Mouse (Mus musculus) bone marrow macrophage, adult 2 months (primary cell): ENCODE measurements around the gene Kdelr1. TPM values are rescaled to one million over a fixed set of nuclear protein-coding genes. Genes with fewer than 3 reads are reported as not detected.

Source experiments
- H3K27ac ChIP-seq: 2 replicates; pipeline ENCODE4 v1.5.1; 2012; ENCODE audit warnings: low read depth, low read length; ENCODE audit not compliant: insufficient read depth
- H3K4me1 ChIP-seq: 2 replicates; pipeline ENCODE4 v1.6.1; 2012; ENCODE audit warnings: low read length; ENCODE audit not compliant: control insufficient read depth, insufficient read depth
- H3K4me3 ChIP-seq: 2 replicates; pipeline ENCODE4 v1.5.1; 2012; ENCODE audit warnings: mild to moderate bottlenecking, low read length, moderate library complexity; ENCODE audit not compliant: insufficient read depth
- CTCF ChIP-seq: IDR thresholded peaks from 2 replicates; pipeline ENCODE4 v1.5.1; 2012; ENCODE audit warnings: low read depth, mild to moderate bottlenecking, low read length, moderate library complexity
- POLR2A ChIP-seq: IDR thresholded peaks from 2 replicates; pipeline ENCODE4 v1.6.1; 2012; ENCODE audit warnings: mild to moderate bottlenecking, low read depth, low read length, borderline replicate concordance
- polyA plus RNA-seq: library from polyadenylated mRNA; stranded (reverse); fragments of >200 nt; gene quantifications from 2 replicates; pipeline ENCODE4 v1.2.4, GENCODE M21; 2012; ENCODE audit not compliant: missing spikeins, insufficient read depth, insufficient read length

The Kdelr1 gene
- polyA plus RNA-seq, 1 experiment = 169 TPM

GRCm38 (mm10) chr7:45850661-45851060 lies 21.9 kb upstream of the Kdelr1 start:
- no peak overlapping the region for H3K27ac ChIP-seq
- H3K4me1 ChIP-seq = no peaks in the 10 kb centered on the region
- TF ChIP-seq CTCF = no peak
- no peak for TF ChIP-seq POLR2A
- H3K4me3 ChIP-seq = no peak overlapping the region

GRCm38 (mm10) chr7:45853089-45853488 lies 19.5 kb upstream of the Kdelr1 start:
- Histone ChIP-seq H3K4me3 (no peak overlapping the region), H3K4me1 (no peaks in the 10 kb centered on the region), H3K27ac (no peak overlapping the region)
- TF ChIP-seq POLR2A (no peak), CTCF (no peak)

- TF ChIP-seq POLR2A (no peak), CTCF (no peak)
Measured at GRCm38 (mm10) chr7:45856950-45857901, 15.3 kb upstream of the Kdelr1 start.

GRCm38 (mm10) chr7:45859008-45859407 lies 13.6 kb upstream of the Kdelr1 start:
- H3K4me1 ChIP-seq = no peaks in the 10 kb centered on the region
- no peak overlapping the region for H3K4me3 ChIP-seq
- no peak overlapping the region for H3K27ac ChIP-seq
- TF ChIP-seq POLR2A = no peak
- TF ChIP-seq CTCF = no peak

More at GRCm38 (mm10) chr7:45856950-45857901, 15.3 kb upstream of the Kdelr1 start:
- Histone ChIP-seq H3K4me1 (no peaks in the 10 kb centered on the region), H3K4me3 (peak overlapping the region; percentile 30; the same call in 1 of the 2 replicates), H3K27ac (no peak overlapping the region)

- no peak overlapping the region for H3K27ac ChIP-seq
- TF ChIP-seq CTCF = no peak
- TF ChIP-seq POLR2A = no peak
- H3K4me1 ChIP-seq = no peaks in the 10 kb centered on the region
- no peak overlapping the region for H3K4me3 ChIP-seq
Measured at GRCm38 (mm10) chr7:45862804-45863203, 9.8 kb upstream of the Kdelr1 start.

- no peaks in the 10 kb centered on the region for H3K4me1 ChIP-seq
- TF ChIP-seq CTCF = no peak
- TF ChIP-seq POLR2A = no peak
Measured at GRCm38 (mm10) chr7:45864435-45864834, 8.1 kb upstream of the Kdelr1 start.

GRCm38 (mm10) chr7:45865925-45866910 lies 6.4 kb upstream of the Kdelr1 start:
- Histone ChIP-seq H3K4me1 (no peaks in the 10 kb centered on the region), H3K27ac (no peak overlapping the region), H3K4me3 (peak overlapping the region; percentile 78)
- TF ChIP-seq CTCF = no peak
- no peak for TF ChIP-seq POLR2A

More at GRCm38 (mm10) chr7:45864435-45864834, 8.1 kb upstream of the Kdelr1 start:
- Histone ChIP-seq H3K27ac (no peak overlapping the region), H3K4me3 (no peak overlapping the region)

GRCm38 (mm10) chr7:45867871-45868270 lies 4.7 kb upstream of the Kdelr1 start:
- no peak for TF ChIP-seq CTCF
- no peak for TF ChIP-seq POLR2A
- no peaks in the 10 kb centered on the region for H3K4me1 ChIP-seq
- H3K4me3 ChIP-seq = no peak overlapping the region
- no peak overlapping the region for H3K27ac ChIP-seq

GRCm38 (mm10) chr7:45869107-45869670 lies 3.4 kb upstream of the Kdelr1 start:
- no peak for TF ChIP-seq CTCF
- no peak overlapping the region for H3K27ac ChIP-seq
- H3K4me3 ChIP-seq = no peak overlapping the region
- peaks cover 5% of the 10 kb centered on the region for H3K4me1 ChIP-seq

- no peak for TF ChIP-seq CTCF
- no peak for TF ChIP-seq POLR2A
- Histone ChIP-seq H3K4me1 (peaks cover 6% of the 10 kb centered on the region), H3K4me3 (no peak overlapping the region), H3K27ac (no peak overlapping the region)
Measured at GRCm38 (mm10) chr7:45869787-45870186, 2.8 kb upstream of the Kdelr1 start.
